Mouse (Mus musculus) T-helper 17 cell (primary cell): ENCODE results near the gene Actr5.

ENCODE experiments used
- in situ Hi-C, 2 experiments: fragments of 300-600 bp; cut with MboI, MseI; formaldehyde crosslinking; loops; 1 replicate in 1 of 2; 2 replicates in 1 of 2; pipeline ENCODE4 v1.15.1; 2025; ENCODE audit warnings: high pct_unique_total_duplicates in 2 of 2

The Actr5 gene

GRCm38 (mm10) chr2:158624718-158625222, at the start of gene Actr5:
Gene Actr5 (plus strand): TSS chr2:158624888.
- in situ Hi-C loops: no loop called here

GRCm38 (mm10) chr2:158579979-158580378, 44.7 kb upstream of the Actr5 start:
- in situ Hi-C loops: loop anchor here in 1 of 2 experiments (10.0 kb wide), 2 partner anchors 445 to 1185 kb away; no protein-coding TSS in a partner anchor

GRCm38 (mm10) chr2:158584621-158585358, 39.9 kb upstream of the Actr5 start:
- in situ Hi-C loops: loop anchor here in 1 of 2 experiments (10.0 kb wide), 2 partner anchors 440 to 1180 kb away; no protein-coding TSS in a partner anchor

- in situ Hi-C loops: loop anchor here in 1 of 2 experiments (10.0 kb wide), 2 partner anchors 436 to 1176 kb away; no protein-coding TSS in a partner anchor
Observed at GRCm38 (mm10) chr2:158588524-158589271, 36.0 kb upstream of the Actr5 start.

GRCm38 (mm10) chr2:158590495-158590894, 34.2 kb upstream of the Actr5 start:
- in situ Hi-C loops: no loop called here

- in situ Hi-C loops: no loop called here
Observed at GRCm38 (mm10) chr2:158591286-158591685, 33.4 kb upstream of the Actr5 start.

GRCm38 (mm10) chr2:158593371-158593770, 31.3 kb upstream of the Actr5 start:
- in situ Hi-C loops: no loop called here

GRCm38 (mm10) chr2:158595103-158595502, 29.6 kb upstream of the Actr5 start:
- in situ Hi-C loops: no loop called here

GRCm38 (mm10) chr2:158595577-158595976, 29.1 kb upstream of the Actr5 start:
- in situ Hi-C loops: no loop called here

- in situ Hi-C loops: no loop called here
Observed at GRCm38 (mm10) chr2:158596803-158597202, 27.9 kb upstream of the Actr5 start.

- in situ Hi-C loops: no loop called here
Observed at GRCm38 (mm10) chr2:158600517-158600916, 24.2 kb upstream of the Actr5 start.

GRCm38 (mm10) chr2:158601326-158601725, 23.4 kb upstream of the Actr5 start:
- in situ Hi-C loops: no loop called here

GRCm38 (mm10) chr2:158602663-158603062, 22.0 kb upstream of the Actr5 start:
- in situ Hi-C loops: no loop called here

GRCm38 (mm10) chr2:158606511-158606964, 18.1 kb upstream of the Actr5 start:
- in situ Hi-C loops: loop anchor here in 1 of 2 experiments (5.0 kb wide), 1 partner anchor 44 kb away; no protein-coding TSS in a partner anchor

- in situ Hi-C loops: loop anchor here in 1 of 2 experiments (5.0 kb wide), 1 partner anchor 47 kb away; no protein-coding TSS in a partner anchor
Observed at GRCm38 (mm10) chr2:158609681-158610080, 15.0 kb upstream of the Actr5 start.

GRCm38 (mm10) chr2:158610488-158611325, 14.0 kb upstream of the Actr5 start, which contains the start of gene Slc32a1:
Gene Slc32a1 (plus strand): TSS chr2:158610767.
- in situ Hi-C loops: no loop called here

GRCm38 (mm10) chr2:158611326-158611719, 13.4 kb upstream of the Actr5 start:
- in situ Hi-C loops: no loop called here

GRCm38 (mm10) chr2:158611726-158612670, 12.7 kb upstream of the Actr5 start:
- in situ Hi-C loops: no loop called here

- in situ Hi-C loops: no loop called here
Observed at GRCm38 (mm10) chr2:158612671-158613250, 11.9 kb upstream of the Actr5 start.
